Mouse (Mus musculus): ENCODE data around the gene Miga2. TPM values are rescaled to one million over a fixed set of nuclear protein-coding genes. Genes with fewer than 3 reads are reported as not detected.

Miga2 gene
- total RNA-seq, 2 experiments from 2014 or later: 4.2 to 11.7 TPM

DNA sequence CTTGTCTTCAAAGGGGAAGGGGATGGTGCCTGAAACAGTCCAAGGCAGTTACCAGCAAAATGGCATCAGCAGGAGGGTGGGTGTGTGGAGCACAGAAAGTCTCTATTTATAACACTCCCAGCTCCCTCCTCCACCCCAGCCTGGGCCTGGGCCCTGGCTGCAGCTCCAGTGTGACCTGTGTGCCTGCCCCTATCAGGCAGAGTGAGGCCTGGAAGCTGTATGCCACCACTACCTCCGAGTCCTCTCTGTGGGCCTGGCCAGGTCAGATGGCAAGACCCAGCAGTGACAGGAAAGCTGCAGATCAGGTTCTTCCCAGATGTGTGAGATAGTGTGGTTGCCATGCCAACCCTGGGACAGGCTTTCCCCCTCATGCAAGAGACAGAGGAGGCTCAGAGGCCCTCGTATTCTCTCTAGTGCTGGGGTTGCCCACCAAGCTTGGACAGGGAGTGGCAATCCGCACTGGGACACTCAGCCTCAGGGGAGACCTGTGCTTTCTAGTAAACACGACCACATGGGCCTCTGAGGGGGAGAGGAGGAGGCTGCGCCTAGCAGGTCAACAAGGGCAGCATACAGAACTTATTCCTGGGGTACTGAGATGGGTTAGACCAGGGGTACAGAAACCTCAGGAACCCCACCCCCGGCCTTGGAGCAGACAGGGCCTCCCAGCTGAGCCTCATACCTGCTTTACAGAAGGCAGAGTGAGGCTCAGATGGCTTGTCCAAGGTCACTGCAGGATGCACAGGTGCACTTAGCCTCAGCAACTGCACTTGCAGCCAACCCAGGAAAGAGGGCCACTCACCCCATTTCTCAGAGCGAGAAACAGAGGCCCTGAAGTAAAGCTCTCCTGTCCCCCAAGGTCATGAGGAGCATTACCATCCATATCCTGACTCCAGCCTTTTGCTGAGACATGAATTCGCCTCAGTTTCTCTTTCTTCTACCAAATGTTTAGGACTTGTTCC, 6.2 kb upstream of the Miga2 start:
- ATAC-seq (replicated peaks; ENCODE audit: poor library complexity): 0 out of 2 replicates have a peak, but pooled peaks have one; percentile 4

GRCm38 (mm10) chr2:30358533-30359531, 5.2 kb upstream of the Miga2 start, which contains the start of gene Sh3glb2:
Sh3glb2 (minus strand) TSS chr2:30359337.
- ATAC-seq (replicated peaks; ENCODE audit: poor library complexity): peak; percentile 56

GRCm38 (mm10) chr2:30360626-30361025, 3.4 kb upstream of the Miga2 start:
- no peak for ATAC-seq (replicated peaks; ENCODE audit: poor library complexity)

DNA sequence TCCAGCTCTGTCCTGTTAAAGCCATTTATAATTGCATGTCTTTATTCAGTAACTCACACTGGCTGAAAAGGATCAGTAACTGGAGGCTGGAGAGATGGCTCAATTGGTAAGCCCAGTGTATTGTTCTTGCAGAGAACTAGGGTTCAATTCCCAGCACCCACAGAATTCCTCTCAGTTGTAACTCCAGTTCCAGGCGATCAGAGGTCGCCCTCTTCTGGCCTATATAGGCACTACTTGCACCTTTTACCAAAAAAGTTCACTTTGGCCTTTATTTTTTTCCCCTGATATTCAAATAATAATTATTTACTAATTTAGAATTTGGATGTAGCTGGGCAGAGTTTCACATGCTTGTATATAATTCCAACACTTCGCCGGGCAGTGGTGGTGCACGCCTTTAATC, 1.2 kb upstream of the Miga2 start:
- ATAC-seq (replicated peaks; ENCODE audit: poor library complexity): no peak

GRCm38 (mm10) chr2:30365281-30366069, 1.4 kb downstream of the Miga2 start:
- no peak for ATAC-seq (replicated peaks; ENCODE audit: poor library complexity)

- no peak for ATAC-seq (replicated peaks; ENCODE audit: poor library complexity)
Measured at GRCm38 (mm10) chr2:30366203-30366602, 2.2 kb downstream of the Miga2 start.

- no peak for ATAC-seq (replicated peaks; ENCODE audit: poor library complexity)
Measured at GRCm38 (mm10) chr2:30371544-30371943, 7.5 kb downstream of the Miga2 start.

DNA sequence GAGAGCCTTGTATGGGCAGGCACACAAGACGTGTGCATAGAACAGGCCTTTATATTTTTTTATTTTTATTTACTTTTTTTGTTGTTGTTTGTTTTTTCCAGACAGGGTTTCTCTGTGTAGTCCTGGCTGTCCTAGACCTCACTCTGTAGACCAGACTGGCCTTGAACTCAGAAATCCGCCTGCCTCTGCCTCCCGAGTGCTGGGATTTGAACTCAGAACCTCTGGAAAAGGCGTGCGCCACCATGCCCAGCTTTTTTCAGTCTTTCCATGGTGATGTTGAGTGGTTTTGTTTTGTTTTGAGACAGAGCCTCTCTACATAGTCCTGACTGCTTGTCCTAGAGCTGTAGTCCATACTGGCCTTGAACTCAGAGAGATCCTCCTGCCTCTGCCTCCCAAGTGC, 8.7 kb downstream of the Miga2 start:
- no peak for ATAC-seq (replicated peaks; ENCODE audit: poor library complexity)

GRCm38 (mm10) chr2:30375893-30376292, 11.9 kb downstream of the Miga2 start:
- no peak for ATAC-seq (replicated peaks; ENCODE audit: poor library complexity)

GRCm38 (mm10) chr2:30377721-30378120, 13.7 kb downstream of the Miga2 start:
- ATAC-seq (replicated peaks; ENCODE audit: poor library complexity): no peak

- ATAC-seq (replicated peaks; ENCODE audit: poor library complexity): no peak
Measured at GRCm38 (mm10) chr2:30379307-30379706, 15.3 kb downstream of the Miga2 start.

DNA sequence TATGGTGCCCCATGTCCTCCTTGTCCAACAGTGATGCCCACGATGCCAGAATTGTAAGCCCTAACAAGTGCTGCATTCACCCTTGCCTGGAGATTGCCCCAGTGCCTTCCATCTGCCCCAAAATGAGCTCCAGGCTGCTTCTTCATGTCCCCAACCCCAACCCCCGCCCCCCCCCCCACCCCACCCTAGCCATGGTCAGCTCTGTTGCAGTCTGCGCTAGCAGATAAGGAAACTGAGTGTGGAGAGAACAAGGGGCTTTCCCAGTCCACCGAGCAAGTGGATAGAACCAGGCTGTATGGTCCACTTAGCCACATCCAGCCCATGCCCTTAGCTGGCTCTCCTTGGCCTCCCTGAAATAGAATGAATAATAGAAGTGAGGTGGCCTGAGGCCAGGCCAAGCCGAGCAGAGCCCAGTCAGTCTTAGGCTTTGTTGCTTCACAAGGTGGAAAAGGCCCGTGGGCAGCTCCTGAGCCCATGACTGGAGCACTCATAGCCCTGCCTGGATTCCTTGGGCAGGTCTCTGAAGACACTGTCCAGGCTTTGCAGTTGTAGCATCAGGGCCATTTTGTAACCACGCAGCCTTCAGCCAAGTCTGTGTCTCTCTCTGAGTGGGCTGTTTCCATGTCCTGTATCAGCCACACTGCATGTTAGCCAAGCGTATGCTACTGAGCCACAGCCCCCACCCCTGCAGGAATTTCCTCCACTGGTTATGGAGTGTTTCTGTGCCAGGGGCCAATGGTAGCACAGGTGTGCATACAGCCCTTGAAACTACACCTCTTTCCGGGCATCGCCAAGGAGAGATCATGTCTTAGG, 16.7 kb downstream of the Miga2 start:
- ATAC-seq (replicated peaks; ENCODE audit: poor library complexity): no peak

- ATAC-seq (replicated peaks; ENCODE audit: poor library complexity): peak; percentile 60
Measured at GRCm38 (mm10) chr2:30381377-30381725, 17.3 kb downstream of the Miga2 start.

GRCm38 (mm10) chr2:30384814-30385213, 20.8 kb downstream of the Miga2 start:
- ATAC-seq (replicated peaks; ENCODE audit: poor library complexity): no peak

GRCm38 (mm10) chr2:30385591-30385990, 21.6 kb downstream of the Miga2 start:
- no peak for ATAC-seq (replicated peaks; ENCODE audit: poor library complexity)

GRCm38 (mm10) chr2:30386913-30387312, 22.9 kb downstream of the Miga2 start:
- ATAC-seq (replicated peaks; ENCODE audit: poor library complexity): no peak

- no peak for ATAC-seq (replicated peaks; ENCODE audit: poor library complexity)
Measured at GRCm38 (mm10) chr2:30389000-30389399, 25.0 kb downstream of the Miga2 start.

DNA sequence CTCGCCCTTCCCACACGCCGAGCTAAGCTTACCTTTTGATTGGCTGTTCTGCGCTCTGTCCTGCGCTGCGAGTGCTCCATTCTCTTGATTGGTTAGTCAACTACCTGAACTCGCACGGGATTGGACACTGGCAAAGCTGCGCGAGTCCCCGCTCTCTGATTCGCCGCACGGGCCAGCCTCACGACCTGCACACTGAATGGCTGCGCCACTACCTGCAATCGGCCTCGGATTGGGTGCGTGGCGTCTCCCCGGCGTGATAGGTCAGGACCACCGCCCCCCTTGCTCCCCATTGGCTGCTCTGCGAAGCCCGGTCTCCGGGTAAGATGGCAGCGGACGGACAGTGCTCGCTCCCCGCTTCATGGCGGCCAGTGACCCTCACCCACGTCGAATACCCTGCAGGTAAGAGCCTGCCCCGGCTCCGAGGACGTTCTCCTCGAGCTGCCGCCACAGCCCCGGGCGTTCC, 28.1 kb downstream of the Miga2 start, which contains the start of gene Dolpp1:
TSS of gene Dolpp1 (plus strand) at position 141 of the 463 bp plus-strand sequence.
- peak; percentile 95 for ATAC-seq (replicated peaks; ENCODE audit: poor library complexity)

DNA sequence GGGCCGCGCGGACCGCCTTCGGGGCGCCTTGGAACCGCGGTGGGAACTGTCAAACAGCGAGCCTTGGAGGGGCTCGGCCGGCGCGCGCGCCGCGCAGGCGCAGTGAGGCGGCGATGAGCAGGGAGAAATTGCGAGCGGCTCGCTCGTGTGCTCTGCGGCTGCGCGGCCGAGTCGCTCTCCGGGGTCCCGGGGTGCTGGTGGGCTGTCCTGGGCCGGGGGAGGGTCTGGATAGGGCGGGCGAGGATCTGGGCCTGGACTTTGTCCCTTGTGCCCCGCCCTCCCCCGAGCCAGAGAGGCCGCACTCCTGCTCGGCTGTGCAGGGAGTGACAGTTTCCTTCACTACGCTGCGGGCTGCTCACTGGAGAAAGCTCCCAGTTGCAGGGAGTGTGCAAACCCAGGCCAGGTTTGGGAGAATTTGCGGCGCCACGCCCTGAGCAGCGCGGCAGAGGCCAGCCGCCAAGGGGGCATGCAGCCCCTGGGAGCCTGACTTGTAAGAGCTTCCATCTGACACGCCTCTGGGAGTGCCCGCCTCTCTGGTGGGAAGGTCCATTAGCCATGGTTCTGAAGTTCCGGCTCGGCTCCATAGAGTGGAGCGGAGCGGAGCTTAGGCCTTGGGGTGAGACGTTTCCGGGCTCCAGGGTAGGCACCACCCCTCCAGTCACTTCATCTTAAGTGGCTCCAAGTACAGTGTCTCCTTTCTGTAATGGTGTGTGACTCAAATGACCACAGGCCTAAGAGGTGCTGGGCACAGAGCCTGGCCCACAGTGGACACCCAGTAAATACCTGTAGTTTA, 28.7 kb downstream of the Miga2 start:
- peak; percentile 3 for ATAC-seq (replicated peaks; ENCODE audit: poor library complexity)
